Mouse (Mus musculus) brain, embryonic 14.5 days (tissue): Measurements from ENCODE around the gene Drap1.

ENCODE experiments used
- CTCF ChIP-seq: fragments of 200-500 bp; IDR thresholded peaks from 2 replicates; pipeline ENCODE4 v1.5.1; 2012; ENCODE audit warnings: inconsistent platforms, mild to moderate bottlenecking, moderate library complexity, borderline replicate concordance; ENCODE audit not compliant: insufficient read depth, insufficient read length; ENCODE audit errors: extremely low read depth
- POLR2A ChIP-seq: fragments of 200-500 bp; IDR thresholded peaks from 2 replicates; pipeline ENCODE4 v1.6.1; 2012; ENCODE audit warnings: mild to moderate bottlenecking, inconsistent platforms, borderline replicate concordance; ENCODE audit not compliant: poor library complexity, insufficient read depth, insufficient read length, severe bottlenecking; ENCODE audit errors: extremely low read depth

GRCm38 (mm10) chr19:5431911-5432464 is 7.2 kb upstream of the Drap1 start:
- TF ChIP-seq CTCF = no peak
- no peak for TF ChIP-seq POLR2A
